12 mouse cellular contexts compared by ENCODE assay signal in the genomic region with DNA sequence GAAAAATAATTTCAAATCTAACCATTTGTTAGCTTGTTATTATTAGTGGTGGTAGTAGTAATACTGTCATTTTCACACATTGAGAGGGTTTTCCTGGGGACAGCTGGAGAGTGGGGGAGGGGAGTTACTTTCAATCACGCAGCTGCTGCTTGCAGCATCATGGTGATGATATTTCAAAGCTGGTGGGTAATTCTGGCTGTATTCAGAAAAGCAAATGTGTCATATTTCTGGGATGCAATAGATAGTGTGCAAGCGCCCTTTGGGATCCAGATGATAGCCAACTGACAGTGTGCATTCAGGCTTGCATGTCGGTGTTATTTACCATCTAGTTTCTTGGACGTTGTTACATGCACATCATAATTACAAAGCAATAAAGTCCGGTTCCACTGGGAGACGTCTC. TPM values are rescaled to one million over a fixed set of nuclear protein-coding genes. Genes with fewer than 3 reads are reported as not detected.
DNase-seq lines count a peak whose midpoint lies in the region; ATAC-seq and TF ChIP-seq lines count a peak whose summit lies in the region.
"Had no signal": no experiment of that assay in that cellular context is flagged by ENCODE, and none has a peak within 500 bp of the region (broad histone marks: within the 10 kb centered on the region; RNA-seq: fewer than 3 reads in every experiment).

No protein-coding gene starts in this region.

- 0 out of 2 replicates have a peak, but pooled peaks cover 3% of the 10 kb centered on the region for H3K4me1 ChIP-seq in kidney, postnatal 0 days (replicated peaks; ENCODE audit: insufficient read depth, low read length)
- peaks cover 7% of the 10 kb centered on the region for H3K4me1 ChIP-seq in kidney, adult 2 months (ENCODE audit: control insufficient read depth, insufficient read depth, low read length)
- H3K4me1 ChIP-seq in embryonic fibroblast, embryonic 13.5 days (ENCODE audit: control insufficient read depth, insufficient read depth, low read length): peaks cover 8% of the 10 kb centered on the region
- H3K4me1 ChIP-seq in hindbrain, postnatal 0 days (ENCODE audit: insufficient read depth, low read length): no peaks in the 10 kb centered on the region; the same call in none of the 2 replicates
- H3K4me1 ChIP-seq in neural tube, embryonic 11.5 days (ENCODE audit: control insufficient read depth, insufficient read depth, low read length): peaks cover 15% of the 10 kb centered on the region

- peak; percentile 22 for DNase-seq in kidney, postnatal 0 days (ENCODE audit: low spot score)
- DNase-seq in kidney, adult 2 months: no peak
- peak; percentile 56 for DNase-seq in hindbrain, postnatal 0 days (ENCODE audit: low spot score)
- DNase-seq in neural tube, embryonic 11.5 days (ENCODE audit: low spot score): peak; percentile 29
- no peak for DNase-seq in spleen, postnatal 14 days (ENCODE audit: low spot score in 2 of 2)
- no peak for DNase-seq in MN1 (ENCODE audit: low spot score)
- DNase-seq in spleen, postnatal 10 days (ENCODE audit: low spot score in 2 of 2): no peak
- DNase-seq: adrenal gland, adult 8-10 months; heart, adult 18-20 months; lung, postnatal 36 days had no signal

- H3K4me2 ChIP-seq in kidney, postnatal 0 days (ENCODE audit: low read length): no peak overlapping the region
- peak overlapping the region; percentile 38 for H3K4me2 ChIP-seq in hindbrain, postnatal 0 days (ENCODE audit: low read depth, low read length)
- H3K4me2 ChIP-seq in neural tube, embryonic 11.5 days (ENCODE audit: low read depth): no peak overlapping the region
- H3K4me2 ChIP-seq: kidney, embryonic 15.5 days had no signal

- WGBS in kidney, postnatal 0 days: 64% methylated on average over 6 of the region's 6 CpGs
- WGBS in kidney, adult 2 months: 70% methylated on average over 6 of the region's 6 CpGs
- 44% methylated on average over 6 of the region's 6 CpGs for WGBS in hindbrain, postnatal 0 days
- WGBS in neural tube, embryonic 11.5 days: 64% methylated on average over 6 of the region's 6 CpGs

- no peak overlapping the region for H3K4me3 ChIP-seq in kidney, postnatal 0 days (replicated peaks; ENCODE audit: low read depth, low read length)
- no peak overlapping the region for H3K4me3 ChIP-seq in kidney, adult 2 months (ENCODE audit: insufficient read depth, low read depth, low read length)
- H3K4me3 ChIP-seq in embryonic fibroblast, embryonic 13.5 days (ENCODE audit: insufficient read depth, low read length): no peak overlapping the region
- no peak overlapping the region for H3K4me3 ChIP-seq in hindbrain, postnatal 0 days (ENCODE audit: low read length)
- H3K4me3 ChIP-seq in neural tube, embryonic 11.5 days (ENCODE audit: low read depth, low read length): no peak overlapping the region
- H3K4me3 ChIP-seq: kidney, embryonic 15.5 days had no signal

- H3K9me3 ChIP-seq in kidney, postnatal 0 days (replicated peaks; ENCODE audit: low read length): no peaks in the 10 kb centered on the region
- H3K9me3 ChIP-seq in hindbrain, postnatal 0 days (ENCODE audit: low read length): no peaks in the 10 kb centered on the region
- no peaks in the 10 kb centered on the region for H3K9me3 ChIP-seq in neural tube, embryonic 11.5 days (ENCODE audit: control insufficient read depth, low read length)
- H3K9me3 ChIP-seq: kidney, embryonic 15.5 days had no signal

- no peaks in the 10 kb centered on the region for H3K36me3 ChIP-seq in kidney, postnatal 0 days (ENCODE audit: insufficient read depth, low read length)
- H3K36me3 ChIP-seq in kidney, adult 2 months (ENCODE audit: control insufficient read depth, insufficient read depth, low read length): no peaks in the 10 kb centered on the region
- H3K36me3 ChIP-seq in hindbrain, postnatal 0 days (ENCODE audit: insufficient read depth, low read length): no peaks in the 10 kb centered on the region
- no peaks in the 10 kb centered on the region for H3K36me3 ChIP-seq in neural tube, embryonic 11.5 days (ENCODE audit: control insufficient read depth, insufficient read depth, low read length)
- H3K36me3 ChIP-seq: kidney, embryonic 15.5 days had no signal

- no peaks in the 10 kb centered on the region for H3K27me3 ChIP-seq in kidney, postnatal 0 days (ENCODE audit: insufficient read depth, low read length)
- no peaks in the 10 kb centered on the region for H3K27me3 ChIP-seq in kidney, adult 2 months (replicated peaks; ENCODE audit: control insufficient read depth, insufficient read depth, low read length)
- H3K27me3 ChIP-seq in hindbrain, postnatal 0 days (ENCODE audit: insufficient read depth, low read length): no peaks in the 10 kb centered on the region
- no peaks in the 10 kb centered on the region for H3K27me3 ChIP-seq in neural tube, embryonic 11.5 days (ENCODE audit: control insufficient read depth, insufficient read depth, low read length)
- H3K27me3 ChIP-seq: kidney, embryonic 15.5 days had no signal

- ATAC-seq in kidney, postnatal 0 days (replicated peaks; ENCODE audit: low FRiP score, low read depth): no peak
- ATAC-seq in hindbrain, postnatal 0 days: no peak
- ATAC-seq in neural tube, embryonic 11.5 days (ENCODE audit: insufficient read depth, low FRiP score, low TSS enrichment): 0 out of 2 replicates have a peak, but pooled peaks have one; percentile 0

- H3K27ac ChIP-seq in kidney, postnatal 0 days: no peak overlapping the region
- H3K27ac ChIP-seq in kidney, adult 2 months (ENCODE audit: insufficient read depth, low read depth, low read length): no peak overlapping the region
- no peak overlapping the region for H3K27ac ChIP-seq in embryonic fibroblast, embryonic 13.5 days (ENCODE audit: insufficient read depth, low read length)
- peak overlapping the region; percentile 21 for H3K27ac ChIP-seq in hindbrain, postnatal 0 days
- peak overlapping the region; percentile 67 for H3K27ac ChIP-seq in neural tube, embryonic 11.5 days (ENCODE audit: low read depth, low read length)
- H3K27ac ChIP-seq: kidney, embryonic 15.5 days had no signal

- TF ChIP-seq CTCF in kidney, postnatal 0 days (IDR thresholded peaks at IDR 0.05; ENCODE audit: low read depth): no peak
- TF ChIP-seq CTCF in kidney, adult 2 months (conservative IDR thresholded peaks at IDR 0.05; ENCODE audit: insufficient read depth, insufficient read length, low read depth, low read length): no peak
- TF ChIP-seq CTCF in embryonic fibroblast, embryonic 13.5 days (IDR thresholded peaks at IDR 0.05; ENCODE audit: borderline replicate concordance, insufficient read depth, low read length): no peak
- no peak for TF ChIP-seq CTCF in hindbrain, postnatal 0 days (IDR thresholded peaks at IDR 0.05; ENCODE audit: low read depth)

- TF ChIP-seq POLR2A in kidney, adult 2 months (IDR thresholded peaks at IDR 0.05; ENCODE audit: low read depth, low read length): no peak
- TF ChIP-seq POLR2A in embryonic fibroblast, embryonic 13.5 days (IDR thresholded peaks at IDR 0.05; ENCODE audit: low read depth, low read length): peak; percentile 9; the same call in 1 of the 2 replicates

- H3K9ac ChIP-seq in kidney, postnatal 0 days (ENCODE audit: low read depth, low read length): no peak overlapping the region
- H3K9ac ChIP-seq in hindbrain, postnatal 0 days (replicated peaks; ENCODE audit: low read length): 0 out of 2 replicates have a peak overlapping the region, but pooled peaks have one; percentile 10
- H3K9ac ChIP-seq in neural tube, embryonic 11.5 days (ENCODE audit: low read length): no peak overlapping the region
- H3K9ac ChIP-seq: kidney, embryonic 15.5 days had no signal

RNA-seq across cellular contexts. Expression of gene Rhbdd1, which starts 4.2 kb away (rescaled TPM):
- polyA plus RNA-seq in kidney, postnatal 0 days (2015; fragmentation: Nextera tagmentation; extraction: Ambion mirVana): 8.0 and 8.6 TPM in 2 replicates
- polyA plus RNA-seq in kidney, adult 2 months (2012; rRNA removed): 12.8 and 13.0 TPM in 2 replicates
- polyA plus RNA-seq in embryonic fibroblast, embryonic 13.5 days (2011; ENCODE audit: insufficient read length, low read depth, missing spikeins): 38.0 and 40.7 TPM in 2 replicates
- 3.8 and 5.1 TPM in 2 replicates for total RNA-seq in hindbrain, postnatal 0 days (2014; rRNA removed)
- 2.7 and 3.2 TPM in 2 replicates for polyA plus RNA-seq in hindbrain, postnatal 0 days (2015; fragmentation: Nextera tagmentation; extraction: Ambion mirVana)
- polyA plus RNA-seq in neural tube, embryonic 11.5 days (2014; fragmentation: Nextera tagmentation; extraction: Ambion mirVana): 7.9 and 10.3 TPM in 2 replicates

RNA-seq across cellular contexts. Expression of gene Irs1, which starts 29.2 kb away (rescaled TPM):
- 3.0 and 3.1 TPM in 2 replicates for polyA plus RNA-seq in kidney, postnatal 0 days (2015; fragmentation: Nextera tagmentation; extraction: Ambion mirVana)
- polyA plus RNA-seq in kidney, adult 2 months (2012; rRNA removed): 7.1 and 7.4 TPM in 2 replicates
- polyA plus RNA-seq in embryonic fibroblast, embryonic 13.5 days (2011; ENCODE audit: insufficient read length, low read depth, missing spikeins): 27.5 and 41.2 TPM in 2 replicates
- 66.7 and 67.2 TPM in 2 replicates for total RNA-seq in hindbrain, postnatal 0 days (2014; rRNA removed)
- polyA plus RNA-seq in hindbrain, postnatal 0 days (2015; fragmentation: Nextera tagmentation; extraction: Ambion mirVana): 5.9 and 6.3 TPM in 2 replicates
- polyA plus RNA-seq in neural tube, embryonic 11.5 days (2014; fragmentation: Nextera tagmentation; extraction: Ambion mirVana): 11.5 TPM in 2 replicates

Comparison
In these comparisons a context has a peak if more than half of its experiments do, and no peak if none do; other contexts are left out.
1. DNase-seq: peak in kidney, postnatal 0 days (single experiment), hindbrain, postnatal 0 days (single experiment) and neural tube, embryonic 11.5 days (single experiment); none in kidney, adult 2 months (single experiment), spleen, postnatal 14 days (0 of 2), MN1 (single experiment) and spleen, postnatal 10 days (0 of 2).
2. H3K27ac ChIP-seq: peak in hindbrain, postnatal 0 days (single experiment) and neural tube, embryonic 11.5 days (single experiment); none in kidney, postnatal 0 days (single experiment), kidney, adult 2 months (single experiment) and embryonic fibroblast, embryonic 13.5 days (single experiment).